ENCODE assay signal across 18 mouse cellular contexts in genomic region chr10:79615860-79616259, GRCm38 (mm10). TPM values are rescaled to one million over a fixed set of nuclear protein-coding genes. Genes with fewer than 3 reads are reported as not detected.
DNase-seq lines count a peak whose midpoint lies in the region; TF ChIP-seq lines count a peak whose summit lies in the region.
"Had no signal": no experiment of that assay in that cellular context is flagged by ENCODE, and none has a peak within 500 bp of the region (broad histone marks: within the 10 kb centered on the region; RNA-seq: fewer than 3 reads in every experiment).

No protein-coding gene starts in this region.

- H3K4me3 ChIP-seq in thymus, adult 2 months (ENCODE audit: control insufficient read depth, insufficient read depth, low read length), result no peak overlapping the region
- H3K4me3 ChIP-seq: liver, embryonic 13.5 days; neural tube, embryonic 13.5 days had no signal

- no peak overlapping the region for H3K27ac ChIP-seq in thymus, adult 2 months (ENCODE audit: control insufficient read depth, insufficient read depth, low read length)
- H3K27ac ChIP-seq: kidney, postnatal 0 days; liver, embryonic 13.5 days; neural tube, embryonic 13.5 days had no signal

- no peak for TF ChIP-seq CTCF in thymus, adult 2 months (IDR thresholded peaks at IDR 0.05; ENCODE audit: borderline replicate concordance, control insufficient read depth, extremely low read depth, insufficient read depth, low read length, poor library complexity)

- H3K36me3 ChIP-seq in thymus, adult 2 months (ENCODE audit: control insufficient read depth, insufficient read depth, low read length), result no peaks in the 10 kb centered on the region
- H3K36me3 ChIP-seq: liver, embryonic 13.5 days had no signal

- H3K4me1 ChIP-seq in thymus, adult 2 months (replicated peaks; ENCODE audit: control insufficient read depth, insufficient read depth, low read length), result peaks cover 4% of the 10 kb centered on the region

- H3K27me3 ChIP-seq in thymus, adult 2 months (ENCODE audit: control insufficient read depth, insufficient read depth, low read length), result peaks cover 15% of the 10 kb centered on the region; the same call in 1 of the 2 replicates

- intact Hi-C loops in left cerebral cortex, postnatal 4 days (cut with DNase I), result no loop called here

- no peak for TF ChIP-seq POLR2A in thymus, adult 2 months (IDR thresholded peaks at IDR 0.05; ENCODE audit: control insufficient read depth, extremely low read depth, insufficient read depth, low read length, poor library complexity)

- 44% methylated on average over 8 of the region's 8 CpGs for WGBS in thymus, adult 2 months

- peak; percentile 49 for DNase-seq in embryo, embryonic 10 days (ENCODE audit: low spot score)
- DNase-seq in embryo, embryonic 11 days, result no peak
- peak; percentile 88 for DNase-seq in left cerebral cortex, postnatal 4 days
- DNase-seq in left cerebral cortex, adult 11 months (ENCODE audit: low spot score), result no peak
- peak; percentile 75 to 82 for DNase-seq in cerebellum, postnatal 25 days
- peak; percentile 59 for DNase-seq in retina, embryonic 14.5 days (ENCODE audit: low spot score)
- no peak for DNase-seq in natural killer cell, adult 2 months (ENCODE audit: low spot score in 2 of 2)
- no peak for DNase-seq in thymus, adult 2 months
- DNase-seq: adrenal gland, postnatal 14 days; liver, embryonic 13.5 days; right cerebral cortex, postnatal 25 days had no signal

RNA-seq across cellular contexts. Expression of gene C2cd4c, which starts 2.0 kb away (rescaled TPM):
- 10 to 100 TPM; 20.7 to 24.4 TPM for total RNA-seq in left cerebral cortex, postnatal 4 days (2021)
- 0.05 TPM in 1 of 2 replicates, not detected in the other for polyA plus RNA-seq in thymus, adult 2 months (2012; rRNA removed)
- total RNA-seq: megakaryocyte progenitor cell, adult 5-6 weeks had no signal
- polyA plus RNA-seq: liver, embryonic 13.5 days; Patski had no signal

RNA-seq across cellular contexts. Expression of gene Shc2, which starts 21.9 kb away (rescaled TPM):
- 10 to 100 TPM; 46.0 to 49.8 TPM for total RNA-seq in left cerebral cortex, postnatal 4 days (2021)
- 1.2 TPM in 2 replicates for polyA plus RNA-seq in thymus, adult 2 months (2012; rRNA removed)
- total RNA-seq: hematopoietic stem cell, adult 5-6 weeks; megakaryocyte progenitor cell, adult 5-6 weeks had no signal

RNA-seq across cellular contexts. Expression of gene Theg, which starts 28.7 kb away (rescaled TPM):
- not detected for total RNA-seq in left cerebral cortex, postnatal 4 days (2021)
- polyA plus RNA-seq in thymus, adult 2 months (2012; rRNA removed), result not detected in 2 replicates
- total RNA-seq: adrenal gland, postnatal 14 days; heart, adult 8-10 months; hematopoietic stem cell, adult 5-6 weeks; megakaryocyte progenitor cell, adult 5-6 weeks had no signal
- polyA plus RNA-seq: kidney, postnatal 0 days; liver, embryonic 13.5 days; neural tube, embryonic 13.5 days; Patski had no signal

RNA-seq across cellular contexts. Expression of gene Odf3l2, which starts 29.7 kb away (rescaled TPM):
- under 1 TPM; 0.38 to 0.40 TPM for total RNA-seq in left cerebral cortex, postnatal 4 days (2021)
- 0.18 and 0.23 TPM in 2 replicates for polyA plus RNA-seq in thymus, adult 2 months (2012; rRNA removed)
- total RNA-seq: adrenal gland, postnatal 14 days; heart, adult 8-10 months; hematopoietic stem cell, adult 5-6 weeks; megakaryocyte progenitor cell, adult 5-6 weeks had no signal
- polyA plus RNA-seq: kidney, postnatal 0 days; liver, embryonic 13.5 days; neural tube, embryonic 13.5 days; Patski; testis, adult 2 months had no signal

RNA-seq across cellular contexts. Expression of gene Madcam1, which starts 48.5 kb away (rescaled TPM):
- under 1 TPM; 0.72 to 0.84 TPM for total RNA-seq in left cerebral cortex, postnatal 4 days (2021)
- polyA plus RNA-seq in thymus, adult 2 months (2012; rRNA removed), result 2.9 and 4.0 TPM in 2 replicates
- total RNA-seq: adrenal gland, postnatal 14 days; heart, adult 8-10 months; hematopoietic stem cell, adult 5-6 weeks; megakaryocyte progenitor cell, adult 5-6 weeks had no signal
- polyA plus RNA-seq: Patski; testis, adult 2 months had no signal

Comparison
In these comparisons a context has a peak if more than half of its experiments do, and no peak if none do; other contexts are left out.
1. DNase-seq: peak in embryo, embryonic 10 days (single experiment), left cerebral cortex, postnatal 4 days (single experiment), cerebellum, postnatal 25 days (2 of 2) and retina, embryonic 14.5 days (single experiment); none in embryo, embryonic 11 days (single experiment), left cerebral cortex, adult 11 months (single experiment), natural killer cell, adult 2 months (0 of 2) and thymus, adult 2 months (single experiment).